In the genomic region with DNA sequence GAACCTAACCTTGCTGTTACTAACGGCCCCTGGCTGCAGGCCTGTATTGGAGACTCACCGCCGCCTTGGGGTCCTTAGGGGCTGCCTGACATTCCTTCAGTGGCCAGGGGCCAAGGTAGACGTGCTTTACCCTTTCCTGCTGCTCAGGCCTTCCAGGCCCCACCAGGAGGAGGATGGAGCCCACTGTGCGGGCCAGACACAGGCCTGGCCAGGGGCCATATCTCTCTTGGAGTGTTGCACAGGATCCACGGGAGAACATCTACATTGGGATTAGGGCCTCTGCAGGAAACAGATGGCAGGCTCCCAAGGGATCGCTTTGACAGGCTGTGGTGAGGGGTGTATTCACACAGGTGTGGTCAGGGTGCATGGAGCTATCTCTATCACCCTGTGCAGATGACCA, we compare ENCODE assay signal across 12 mouse cellular contexts. TPM values are rescaled to one million over a fixed set of nuclear protein-coding genes. Genes with fewer than 3 reads are reported as not detected.
DNase-seq lines count a peak whose midpoint lies in the region; ATAC-seq lines count a peak whose summit lies in the region.
"Had no signal": no experiment of that assay in that cellular context is flagged by ENCODE, and none has a peak within 500 bp of the region (broad histone marks: within the 10 kb centered on the region; RNA-seq: fewer than 3 reads in every experiment).

No protein-coding gene starts in this region.

- H3K9ac ChIP-seq in kidney, embryonic 16.5 days (replicated peaks; ENCODE audit: low read length): no peak overlapping the region
- H3K9ac ChIP-seq: hindbrain, embryonic 12.5 days; liver, embryonic 15.5 days had no signal

- no peak overlapping the region for H3K4me3 ChIP-seq in kidney, embryonic 16.5 days (ENCODE audit: low read length)
- H3K4me3 ChIP-seq: hindbrain, embryonic 12.5 days; liver, embryonic 15.5 days had no signal

- H3K4me1 ChIP-seq in kidney, embryonic 16.5 days (ENCODE audit: insufficient read depth, low read length): peaks cover 29% of the 10 kb centered on the region

- 52% methylated on average over 7 of the region's 7 CpGs for WGBS in kidney, embryonic 16.5 days

- no peaks in the 10 kb centered on the region for H3K9me3 ChIP-seq in kidney, embryonic 16.5 days (ENCODE audit: low read length)
- H3K9me3 ChIP-seq: hindbrain, embryonic 12.5 days; liver, embryonic 15.5 days had no signal

- DNase-seq in cerebellum, postnatal 10 days: peak; percentile 35 to 42
- no peak for DNase-seq in cerebellum, adult 9-10 months
- DNase-seq in lung, postnatal 4 days: peak; percentile 41 to 66
- no peak for DNase-seq in lung, adult 18-20 months
- peak; percentile 65 for DNase-seq in testis, postnatal 10 days (ENCODE audit: low spot score)
- DNase-seq: cerebellum, postnatal 36 days; layer of hippocampus, adult 9-11 months had no signal

- no peak for ATAC-seq in kidney, embryonic 16.5 days (ENCODE audit: low FRiP score, low TSS enrichment)
- ATAC-seq in megakaryocyte progenitor cell, adult 5-6 weeks (replicated peaks; ENCODE audit: poor library complexity): no peak
- no peak for ATAC-seq in granulocyte monocyte progenitor cell, adult 5-6 weeks (replicated peaks; ENCODE audit: poor library complexity, severe bottlenecking)

- no peak overlapping the region for H3K4me2 ChIP-seq in kidney, embryonic 16.5 days (replicated peaks; ENCODE audit: low read depth, low read length)
- H3K4me2 ChIP-seq: hindbrain, embryonic 12.5 days; liver, embryonic 15.5 days had no signal

- H3K27me3 ChIP-seq in kidney, embryonic 16.5 days (ENCODE audit: insufficient read depth, low read length): no peaks in the 10 kb centered on the region
- H3K27me3 ChIP-seq: hindbrain, embryonic 12.5 days; liver, embryonic 15.5 days had no signal

- no peaks in the 10 kb centered on the region for H3K36me3 ChIP-seq in kidney, embryonic 16.5 days (ENCODE audit: insufficient read depth, low read length)
- H3K36me3 ChIP-seq: hindbrain, embryonic 12.5 days; liver, embryonic 15.5 days had no signal

- H3K27ac ChIP-seq in kidney, embryonic 16.5 days (ENCODE audit: low read length): 0 out of 2 replicates have a peak overlapping the region, but pooled peaks have one; percentile 13
- H3K27ac ChIP-seq: hindbrain, embryonic 12.5 days; liver, embryonic 15.5 days had no signal

RNA-seq across cellular contexts. Expression of gene Eng, which starts 3.6 kb away (rescaled TPM):
- 93.6 and 98.7 TPM in 2 replicates for polyA plus RNA-seq in kidney, embryonic 16.5 days (2015; fragmentation: Nextera tagmentation; extraction: Ambion mirVana)
- 14.7 and 15.5 TPM in 2 replicates for total RNA-seq in megakaryocyte progenitor cell, adult 5-6 weeks (2015)
- total RNA-seq in megakaryocyte progenitor cell, adult 5-6 weeks (2017): 6.9 and 8.5 TPM in 2 replicates
- 11.0 and 28.9 TPM in 2 replicates for total RNA-seq in granulocyte monocyte progenitor cell, adult 5-6 weeks (2014; fragmentation: Nextera tagmentation)
- 4.0 and 6.0 TPM in 2 replicates for total RNA-seq in granulocyte monocyte progenitor cell, adult 5-6 weeks (2017)

RNA-seq across cellular contexts. Expression of gene Ak1, which starts 21.3 kb away (rescaled TPM):
- polyA plus RNA-seq in kidney, embryonic 16.5 days (2015; fragmentation: Nextera tagmentation; extraction: Ambion mirVana): 35.7 and 39.1 TPM in 2 replicates
- total RNA-seq in megakaryocyte progenitor cell, adult 5-6 weeks (2015): 0.12 and 1.8 TPM in 2 replicates
- total RNA-seq in megakaryocyte progenitor cell, adult 5-6 weeks (2017): 0.12 and 0.14 TPM in 2 replicates
- 3.4 TPM in 1 of 2 replicates, not detected in the other for total RNA-seq in granulocyte monocyte progenitor cell, adult 5-6 weeks (2014; fragmentation: Nextera tagmentation)
- 0.78 and 3.3 TPM in 2 replicates for total RNA-seq in granulocyte monocyte progenitor cell, adult 5-6 weeks (2017)

RNA-seq across cellular contexts. Expression of gene St6galnac6, which starts 43.3 kb away (rescaled TPM):
- 18.5 and 18.6 TPM in 2 replicates for polyA plus RNA-seq in kidney, embryonic 16.5 days (2015; fragmentation: Nextera tagmentation; extraction: Ambion mirVana)
- 7.9 and 9.4 TPM in 2 replicates for total RNA-seq in megakaryocyte progenitor cell, adult 5-6 weeks (2015)
- total RNA-seq in megakaryocyte progenitor cell, adult 5-6 weeks (2017): 19.0 and 24.4 TPM in 2 replicates
- 16.2 and 19.0 TPM in 2 replicates for total RNA-seq in granulocyte monocyte progenitor cell, adult 5-6 weeks (2014; fragmentation: Nextera tagmentation)
- 11.3 and 14.2 TPM in 2 replicates for total RNA-seq in granulocyte monocyte progenitor cell, adult 5-6 weeks (2017)

RNA-seq across cellular contexts. Expression of gene St6galnac4, which starts 55.9 kb away (rescaled TPM):
- polyA plus RNA-seq in kidney, embryonic 16.5 days (2015; fragmentation: Nextera tagmentation; extraction: Ambion mirVana): 24.7 TPM in 2 replicates
- total RNA-seq in megakaryocyte progenitor cell, adult 5-6 weeks (2015): 26.2 and 33.1 TPM in 2 replicates
- 38.7 and 40.4 TPM in 2 replicates for total RNA-seq in megakaryocyte progenitor cell, adult 5-6 weeks (2017)
- total RNA-seq in granulocyte monocyte progenitor cell, adult 5-6 weeks (2014; fragmentation: Nextera tagmentation): 37.5 and 51.7 TPM in 2 replicates
- total RNA-seq in granulocyte monocyte progenitor cell, adult 5-6 weeks (2017): 26.0 and 31.9 TPM in 2 replicates

Comparison
In these comparisons a context has a peak if more than half of its experiments do, and no peak if none do; other contexts are left out.
1. DNase-seq: peak in cerebellum, postnatal 10 days (2 of 2), lung, postnatal 4 days (2 of 2) and testis, postnatal 10 days (single experiment); none in cerebellum, adult 9-10 months (single experiment) and lung, adult 18-20 months (0 of 2).